Mouse (Mus musculus) liver, postnatal 0 days (tissue): Measurements from ENCODE around the gene Ptprg.
"Not testable (repeated sequence)": the region's sequence is repeated elsewhere in the genome, so short reads cannot be mapped to it uniquely, and the experiment has no call there.

Experiments
- CTCF ChIP-seq: sonication (generic); IDR thresholded peaks from 2 replicates; pipeline ENCODE4 v1.5.1; 2016; ENCODE audit warnings: antibody characterized with exemption, low read depth
- EP300 ChIP-seq: IDR thresholded peaks from 2 replicates; pipeline ENCODE4 v1.6.1; 2016; ENCODE audit warnings: antibody characterized with exemption, low read depth, mild to moderate bottlenecking

- not testable (repeated sequence) for TF ChIP-seq CTCF, EP300
Measured at GRCm38 (mm10) chr14:11814811-11815210, 261.5 kb downstream of the Ptprg start.
